Mouse (Mus musculus): ENCODE data around the gene Ppip5k2.

- TF ChIP-seq NANOG (IDR thresholded peaks at IDR 0.05; ENCODE audit: borderline replicate concordance, low read length) (no peak), CTCF (conservative IDR thresholded peaks at IDR 0.05; ENCODE audit: low read length) (no peak), POU5F1 (IDR thresholded peaks at IDR 0.05; ENCODE audit: borderline replicate concordance, low read length) (no peak)
These were observed 812 bp downstream of the Ppip5k2 start for GRCm38 (mm10) chr1:97769294-97769903.

All from E14TG2a.4 (cell line).